Comparison of ENCODE assay signal across 12 mouse cellular contexts in the genomic region with DNA sequence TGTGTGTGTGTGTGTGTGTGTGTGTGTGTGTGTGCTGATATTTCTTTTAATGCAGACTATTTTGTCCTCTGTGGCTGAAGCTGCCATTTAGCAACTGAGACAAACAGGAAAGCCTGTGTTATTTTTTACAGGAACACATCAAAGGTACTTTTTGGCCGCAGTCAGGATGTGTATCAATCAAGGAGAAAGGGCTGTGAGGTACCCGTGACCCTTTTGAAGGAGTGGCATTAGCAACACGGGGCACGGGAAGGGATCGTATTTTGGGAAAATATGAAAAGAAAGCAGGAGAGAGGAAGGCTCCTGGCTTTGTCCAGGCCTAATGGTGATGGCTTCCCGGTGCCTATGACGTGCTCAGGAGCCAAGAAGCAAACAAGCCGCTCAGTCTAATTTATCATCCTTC. TPM values are rescaled to one million over a fixed set of nuclear protein-coding genes. Genes with fewer than 3 reads are reported as not detected.
DNase-seq lines count a peak whose midpoint lies in the region; ATAC-seq and TF ChIP-seq lines count a peak whose summit lies in the region.
"Had no signal": no experiment of that assay in that cellular context is flagged by ENCODE, and none has a peak within 500 bp of the region (broad histone marks: within the 10 kb centered on the region; RNA-seq: fewer than 3 reads in every experiment).

No protein-coding gene starts in this region.

- no peak for DNase-seq in heart, embryonic 10.5 days (ENCODE audit: low spot score)
- DNase-seq in heart, postnatal 25 days (ENCODE audit: low spot score) = no peak
- no peak for DNase-seq in left cerebral cortex, adult 2 months (ENCODE audit: extremely low spot score in 1 of 2, low spot score in 2 of 2)
- no peak for DNase-seq in left cerebral cortex, postnatal 25 days (ENCODE audit: low spot score in 2 of 2)
- no peak for DNase-seq in embryonic facial prominence, embryonic 14.5 days (ENCODE audit: low spot score)
- peak; percentile 36 for DNase-seq in naive thymus-derived CD4-positive, alpha-beta T cell, adult 2 months (ENCODE audit: low read depth)
- DNase-seq in adrenal gland, postnatal 14 days = no peak
- DNase-seq in right cerebral cortex, postnatal 36 days (ENCODE audit: low spot score in 2 of 2) = no peak
- DNase-seq: right cerebral cortex, adult 18-20 months; thymus, adult 18-20 months had no signal

- peaks cover 48% of the 10 kb centered on the region for H3K4me1 ChIP-seq in heart, embryonic 10.5 days
- H3K4me1 ChIP-seq in embryonic facial prominence, embryonic 14.5 days (ENCODE audit: control insufficient read depth, insufficient read depth, low read length) = peaks cover 34% of the 10 kb centered on the region

- TF ChIP-seq CTCF in left cerebral cortex, adult 2 months (IDR thresholded peaks at IDR 0.05) = no peak

- peak overlapping the region; percentile 76 for H3K27ac ChIP-seq in heart, embryonic 10.5 days
- no peak overlapping the region; the same call in 1 of the 2 replicates for H3K27ac ChIP-seq in left cerebral cortex, adult 2 months
- peak overlapping the region; percentile 35 for H3K27ac ChIP-seq in embryonic facial prominence, embryonic 14.5 days (replicated peaks; ENCODE audit: low read depth, low read length)
- H3K27ac ChIP-seq: macrophage had no signal

- ATAC-seq in embryonic facial prominence, embryonic 14.5 days (ENCODE audit: low read depth) = no peak

- H3K36me3 ChIP-seq in heart, embryonic 10.5 days = no peaks in the 10 kb centered on the region
- H3K36me3 ChIP-seq in embryonic facial prominence, embryonic 14.5 days (ENCODE audit: control insufficient read depth, insufficient read depth, low read length) = no peaks in the 10 kb centered on the region

- intact Hi-C loops in heart, postnatal 25 days (cut with DNase I) = no loop called here
- intact Hi-C loops in left cerebral cortex, adult 2 months (cut with DNase I) = no loop called here
- intact Hi-C loops in left cerebral cortex, postnatal 25 days (cut with DNase I) = no loop called here

- no peaks in the 10 kb centered on the region for H3K27me3 ChIP-seq in heart, embryonic 10.5 days (ENCODE audit: insufficient read depth, poor library complexity, severe bottlenecking)
- no peaks in the 10 kb centered on the region for H3K27me3 ChIP-seq in embryonic facial prominence, embryonic 14.5 days (replicated peaks; ENCODE audit: control insufficient read depth, insufficient read depth, low read length)
- H3K27me3 ChIP-seq: CH12.LX had no signal

- H3K9me3 ChIP-seq in heart, embryonic 10.5 days = no peaks in the 10 kb centered on the region
- H3K9me3 ChIP-seq in embryonic facial prominence, embryonic 14.5 days (ENCODE audit: control insufficient read depth, low read length) = 0 out of 2 replicates have a peak, but pooled peaks cover 4% of the 10 kb centered on the region

- no peak overlapping the region for H3K4me2 ChIP-seq in embryonic facial prominence, embryonic 14.5 days (ENCODE audit: low read depth, low read length)

- no peak overlapping the region for H3K9ac ChIP-seq in embryonic facial prominence, embryonic 14.5 days (ENCODE audit: low read depth, low read length)

- no peak overlapping the region for H3K4me3 ChIP-seq in heart, embryonic 10.5 days
- H3K4me3 ChIP-seq in left cerebral cortex, adult 2 months = peak overlapping the region; percentile 3; the same call in 1 of the 2 replicates
- no peak overlapping the region for H3K4me3 ChIP-seq in embryonic facial prominence, embryonic 14.5 days (ENCODE audit: low read depth, low read length)

- whole genome bisulfite sequencing in heart, embryonic 10.5 days = 46% methylated on average over 8 of the region's 8 CpGs
- WGBS in embryonic facial prominence, embryonic 14.5 days = 29% methylated on average over 8 of the region's 8 CpGs

RNA-seq across cellular contexts. Expression of gene Tshz2, which starts 31.0 kb away (rescaled TPM):
- polyA plus RNA-seq in heart, embryonic 10.5 days (2016; fragmentation: Nextera tagmentation; extraction: Ambion mirVana) = 3.9 and 5.7 TPM in 2 replicates
- total RNA-seq in heart, postnatal 25 days (2021) = 10 to 100 TPM; 12.8 to 14.4 TPM
- total RNA-seq in left cerebral cortex, adult 2 months (2021) = 10 to 100 TPM; 38.2 to 46.1 TPM
- total RNA-seq in left cerebral cortex, postnatal 25 days (2021) = 10 to 100 TPM; 29.8 to 29.9 TPM
- 8.5 and 9.3 TPM in 2 replicates for polyA plus RNA-seq in embryonic facial prominence, embryonic 14.5 days (2014; fragmentation: Nextera tagmentation; extraction: Ambion mirVana)
- 49.7 and 56.1 TPM in 2 replicates for total RNA-seq in adrenal gland, postnatal 14 days (2021)
- total RNA-seq: CH12.LX had no signal
- polyA plus RNA-seq: macrophage had no signal
